Mouse (Mus musculus): Measurements from ENCODE around the gene Trir.

Trir gene

DNA sequence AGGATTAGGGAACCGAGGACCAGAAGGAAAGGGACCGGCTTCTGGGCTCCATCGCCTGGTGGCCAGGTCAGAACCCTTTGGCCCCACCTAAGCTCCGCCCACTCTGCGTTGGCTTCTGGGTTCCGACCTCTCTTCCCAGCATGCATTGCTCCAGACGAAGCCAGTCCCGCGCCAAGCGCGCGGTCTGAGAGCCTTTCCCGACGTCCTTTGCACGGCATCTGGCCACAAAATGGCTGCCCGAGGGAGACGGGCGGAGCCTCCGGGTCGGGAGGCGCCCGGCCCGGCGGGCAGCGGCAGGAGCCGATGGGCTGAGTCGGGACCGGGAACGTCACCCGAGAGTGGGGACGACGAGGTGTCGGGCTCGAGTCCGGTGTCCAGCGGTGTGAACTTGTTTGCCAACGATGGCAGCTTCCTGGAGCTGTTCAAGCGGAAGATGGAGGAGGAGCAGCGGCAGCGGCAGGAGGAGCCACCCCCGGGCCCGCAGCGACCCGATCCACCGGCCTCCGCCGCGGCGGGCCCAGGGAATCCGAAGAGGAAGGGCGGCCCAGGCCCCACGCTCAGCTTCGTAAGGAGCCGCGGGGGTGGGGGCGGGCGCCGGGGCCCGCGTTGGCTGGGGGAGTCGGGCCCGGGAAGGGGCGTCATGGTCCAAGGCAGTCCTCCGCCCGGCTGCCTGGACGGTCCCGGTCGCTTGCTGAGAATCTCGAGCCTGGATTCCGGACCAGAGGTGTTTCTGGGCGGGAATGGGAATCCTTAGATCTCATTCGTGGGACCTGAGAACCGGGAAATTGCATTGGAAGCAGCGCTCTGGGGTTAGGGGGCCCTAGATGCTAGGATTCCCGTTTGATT, at the start of gene Trir:
TSS of gene Trir (plus strand) at position 154 of the 846 bp plus-strand sequence.
- in situ Hi-C loops (cut with MboI; ENCODE audit: low pct_unique_long_range_greater_than_20kb in 1 of 2, low sequenced_read_pairs in 2 of 2, unreplicated experiment in 1 of 2) = no loop called here

DNA sequence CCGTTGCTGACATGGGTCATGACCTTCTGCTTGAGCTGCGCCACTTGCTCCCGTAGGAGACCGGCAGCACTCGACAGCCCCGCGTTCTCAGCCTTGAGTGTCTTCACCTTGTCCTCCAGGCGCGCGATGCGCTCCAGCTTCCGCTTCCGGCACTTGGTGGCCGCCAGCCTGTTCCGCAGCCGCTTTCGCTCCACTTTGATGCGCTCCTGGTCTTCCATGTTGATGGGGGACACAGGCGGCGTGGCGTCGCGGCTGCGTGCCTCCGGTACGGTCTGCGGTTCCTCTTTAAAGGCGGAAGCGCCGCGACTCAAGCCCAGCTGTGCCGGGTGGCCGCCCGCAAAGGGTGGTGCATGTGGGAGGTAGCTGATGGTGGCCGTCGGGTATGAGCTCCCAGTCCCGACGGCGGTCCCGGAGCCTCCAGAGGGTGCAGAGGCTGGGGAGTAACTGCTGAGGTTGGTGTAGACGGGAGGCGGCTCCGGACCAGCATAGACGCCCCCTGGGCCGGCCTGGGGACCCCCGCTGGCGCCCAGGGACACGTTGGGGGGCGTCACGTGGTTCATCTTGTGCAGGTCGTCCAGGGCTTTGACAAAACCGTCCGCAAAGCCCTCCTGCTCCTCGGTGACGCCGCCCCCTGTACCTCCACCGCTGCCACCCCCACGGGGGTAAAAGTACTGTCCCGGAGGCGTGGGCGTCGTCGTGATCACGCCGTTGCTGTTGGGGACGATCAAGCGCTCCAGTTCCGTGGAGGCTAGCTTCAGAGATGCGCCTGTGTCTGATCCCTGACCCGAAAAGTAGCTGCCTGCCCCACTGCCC, 49.0 kb upstream of the Trir start:
- in situ Hi-C loops (cut with MboI; ENCODE audit: low pct_unique_long_range_greater_than_20kb in 1 of 2, low sequenced_read_pairs in 2 of 2, unreplicated experiment in 1 of 2) = no loop called here

DNA sequence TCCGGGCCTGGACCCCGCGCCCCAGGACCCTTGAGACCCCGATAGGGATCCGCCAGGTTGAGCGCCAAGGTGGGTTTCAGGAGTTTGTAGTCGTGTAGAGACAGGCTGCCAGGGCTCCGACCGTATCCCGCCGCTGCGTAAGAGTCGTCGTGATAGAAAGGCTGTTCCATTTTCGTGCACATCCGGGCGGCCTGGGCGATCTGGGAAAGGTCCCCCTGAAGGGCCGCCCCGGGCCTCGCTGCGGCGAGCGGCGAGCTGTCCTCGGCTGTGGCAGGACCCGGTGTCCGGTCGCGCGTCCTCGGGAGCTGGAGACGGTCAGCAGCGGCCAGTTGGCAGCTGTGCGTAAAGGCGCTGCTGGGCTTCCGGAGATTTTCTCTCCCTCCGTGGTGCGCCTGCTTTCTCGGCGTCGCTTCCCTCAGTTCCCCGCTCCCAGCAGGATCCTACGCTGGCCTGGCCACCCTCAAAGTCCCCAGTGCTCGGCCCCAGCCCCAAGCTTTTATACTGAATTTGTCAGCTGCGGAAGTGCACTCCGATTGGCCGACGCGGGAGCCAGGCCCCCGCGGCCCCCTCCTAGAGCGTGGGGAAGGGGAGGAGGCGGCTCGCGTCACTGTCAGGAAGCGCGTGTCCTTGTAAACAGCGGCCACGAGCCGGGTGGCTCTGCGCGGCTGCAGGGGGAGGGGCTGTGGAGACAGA, 48.2 kb upstream of the Trir start, which contains the start of gene Junb:
TSS of gene Junb (minus strand) at position 471 of the 693 bp plus-strand sequence.
- in situ Hi-C loops (cut with MboI; ENCODE audit: low pct_unique_long_range_greater_than_20kb in 1 of 2, low sequenced_read_pairs in 2 of 2, unreplicated experiment in 1 of 2) = no loop called here

DNA sequence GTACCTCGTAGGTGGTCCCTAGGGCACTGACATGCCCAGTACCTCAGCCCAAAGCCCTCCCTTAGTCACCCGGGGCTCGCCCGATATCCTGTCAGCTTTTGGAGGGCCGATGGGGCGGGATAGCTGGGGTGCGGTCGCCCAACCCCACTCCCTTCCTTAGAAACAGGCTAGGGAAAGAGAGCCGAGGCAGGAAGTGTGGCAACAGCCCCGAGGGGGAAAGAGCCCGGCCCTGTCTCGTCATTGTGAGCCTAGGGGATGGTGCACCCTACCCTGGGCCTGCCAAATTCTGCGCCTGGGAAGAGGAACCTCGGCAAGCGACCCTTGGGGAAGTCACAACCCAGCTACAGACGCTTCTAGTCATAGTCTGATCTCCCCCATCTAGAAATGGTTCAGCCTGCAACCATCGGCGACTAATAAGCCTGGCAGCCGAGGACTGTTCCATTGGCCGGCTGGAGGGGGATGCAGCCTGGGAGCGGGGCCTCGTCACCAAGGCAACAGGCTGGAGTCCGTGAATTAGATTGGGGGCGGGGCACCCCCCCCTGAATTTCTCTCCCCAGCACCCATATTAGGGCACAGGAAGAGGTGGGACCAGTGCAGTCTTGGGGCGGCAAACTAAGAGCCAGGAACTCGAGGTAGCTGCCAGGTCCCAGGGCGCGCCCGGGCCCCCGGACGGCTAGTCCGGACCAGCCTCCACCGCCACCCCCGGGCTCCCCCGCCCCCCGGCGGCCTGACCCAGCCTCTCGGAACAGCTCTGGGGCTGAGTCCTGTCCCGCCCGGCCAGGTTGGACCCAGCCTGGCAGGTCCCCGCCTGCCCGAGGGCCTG, 46.8 kb upstream of the Trir start:
- in situ Hi-C loops (cut with MboI; ENCODE audit: low pct_unique_long_range_greater_than_20kb in 1 of 2, low sequenced_read_pairs in 2 of 2, unreplicated experiment in 1 of 2) = no loop called here

DNA sequence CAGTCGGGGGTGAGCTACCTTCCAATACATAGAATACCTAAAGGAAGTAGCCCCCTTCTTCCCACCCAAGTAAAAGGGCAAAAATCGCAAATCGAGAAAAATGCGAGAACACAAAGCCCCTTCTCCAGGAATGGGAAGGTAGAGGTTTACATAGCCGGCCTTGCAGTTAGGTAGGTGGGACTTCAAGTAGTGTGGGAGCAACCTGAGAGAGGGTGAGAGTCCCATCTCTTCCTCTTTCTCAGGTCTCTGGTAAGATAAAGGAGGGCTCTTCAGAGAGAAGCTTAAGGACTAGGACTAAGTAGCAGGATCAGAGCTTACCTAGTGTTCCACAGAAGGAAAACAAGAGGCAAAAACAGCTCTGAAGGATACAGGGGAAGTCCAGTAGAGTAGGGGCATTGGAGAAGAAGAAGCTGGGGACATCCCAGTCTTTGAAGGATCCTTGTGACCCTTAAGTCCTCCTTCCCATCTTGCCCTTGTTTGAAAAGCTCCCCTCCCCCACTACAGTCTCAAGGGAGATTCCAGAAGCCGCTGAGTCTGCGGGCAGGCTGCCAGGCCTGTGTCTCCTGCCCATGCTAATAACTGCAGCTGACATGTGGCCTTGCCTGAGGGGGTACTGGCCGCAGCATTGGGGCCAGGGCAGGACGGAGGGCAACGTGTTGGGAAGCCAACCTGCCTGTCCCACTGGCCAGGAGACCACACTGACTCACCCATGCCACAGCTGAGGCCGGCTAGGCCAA, 45.8 kb upstream of the Trir start:
- in situ Hi-C loops (cut with MboI; ENCODE audit: low pct_unique_long_range_greater_than_20kb in 1 of 2, low sequenced_read_pairs in 2 of 2, unreplicated experiment in 1 of 2) = no loop called here

DNA sequence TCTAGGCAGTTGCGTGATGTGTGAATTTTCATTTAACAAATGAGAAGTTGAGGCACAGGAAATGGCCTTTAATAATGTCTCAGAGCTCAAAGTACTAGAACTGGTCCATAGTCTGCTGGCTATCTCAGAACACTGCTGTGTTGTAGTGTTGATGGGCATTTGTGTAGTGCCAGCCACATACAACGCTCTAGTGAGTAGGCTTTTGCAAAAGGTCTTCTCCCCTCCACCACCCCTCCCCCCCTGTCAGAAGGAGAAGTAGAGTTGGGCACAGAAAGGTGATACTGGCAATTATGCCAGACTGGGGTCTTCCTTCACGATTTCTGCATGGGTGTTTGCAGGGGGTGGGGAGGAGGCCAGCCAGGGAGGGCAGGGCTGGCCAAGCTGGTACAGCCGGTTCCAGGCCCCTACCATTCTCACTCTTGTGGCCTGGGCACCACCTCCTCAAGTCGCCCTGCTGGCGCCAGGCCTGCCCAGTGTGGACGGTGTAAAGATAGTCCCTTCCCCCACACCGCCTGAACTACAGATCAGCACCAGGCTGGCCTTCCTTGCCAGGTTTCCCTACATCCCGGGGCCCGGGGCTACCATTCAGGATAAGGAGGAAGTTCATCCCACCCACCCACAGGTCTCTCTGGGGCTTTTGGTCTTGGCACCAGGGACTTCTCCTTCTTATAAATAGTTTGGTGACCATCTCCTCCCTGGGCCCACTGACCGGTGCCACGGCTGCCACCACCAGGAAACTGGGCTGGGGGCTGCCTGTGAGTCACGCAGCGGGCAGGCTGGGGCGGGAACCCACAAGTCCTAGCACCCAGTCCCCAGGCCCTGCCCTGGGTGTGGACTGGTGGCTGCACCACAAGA, 44.8 kb upstream of the Trir start:
- in situ Hi-C loops (cut with MboI; ENCODE audit: low pct_unique_long_range_greater_than_20kb in 1 of 2, low sequenced_read_pairs in 2 of 2, unreplicated experiment in 1 of 2) = no loop called here

DNA sequence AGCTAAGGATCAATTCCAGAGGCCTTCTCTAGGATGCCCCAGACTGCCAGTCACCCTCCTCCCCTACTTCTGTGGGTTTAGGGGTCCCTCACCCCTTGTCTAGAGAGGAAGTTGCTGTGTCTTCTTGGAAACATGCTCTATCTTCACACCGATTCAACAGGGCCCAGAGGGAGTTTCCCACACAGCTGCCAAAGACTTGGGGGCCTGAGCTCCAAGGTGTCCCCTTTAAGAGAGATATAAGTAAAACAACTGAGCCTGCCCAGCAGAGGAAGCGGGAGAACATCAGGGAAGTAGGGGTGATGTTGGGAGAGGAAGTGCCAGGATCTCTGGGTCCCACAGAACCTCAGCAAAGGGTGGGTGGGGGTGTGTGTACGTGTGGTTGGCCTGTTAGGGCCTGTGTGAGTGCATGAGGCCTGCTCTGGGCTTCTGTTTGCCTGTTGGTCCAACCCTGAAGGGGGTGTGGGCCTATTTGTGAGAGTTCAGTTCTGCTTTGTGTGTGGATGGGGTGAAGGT, 44.1 kb upstream of the Trir start:
- in situ Hi-C loops (cut with MboI; ENCODE audit: low pct_unique_long_range_greater_than_20kb in 1 of 2, low sequenced_read_pairs in 2 of 2, unreplicated experiment in 1 of 2) = no loop called here

DNA sequence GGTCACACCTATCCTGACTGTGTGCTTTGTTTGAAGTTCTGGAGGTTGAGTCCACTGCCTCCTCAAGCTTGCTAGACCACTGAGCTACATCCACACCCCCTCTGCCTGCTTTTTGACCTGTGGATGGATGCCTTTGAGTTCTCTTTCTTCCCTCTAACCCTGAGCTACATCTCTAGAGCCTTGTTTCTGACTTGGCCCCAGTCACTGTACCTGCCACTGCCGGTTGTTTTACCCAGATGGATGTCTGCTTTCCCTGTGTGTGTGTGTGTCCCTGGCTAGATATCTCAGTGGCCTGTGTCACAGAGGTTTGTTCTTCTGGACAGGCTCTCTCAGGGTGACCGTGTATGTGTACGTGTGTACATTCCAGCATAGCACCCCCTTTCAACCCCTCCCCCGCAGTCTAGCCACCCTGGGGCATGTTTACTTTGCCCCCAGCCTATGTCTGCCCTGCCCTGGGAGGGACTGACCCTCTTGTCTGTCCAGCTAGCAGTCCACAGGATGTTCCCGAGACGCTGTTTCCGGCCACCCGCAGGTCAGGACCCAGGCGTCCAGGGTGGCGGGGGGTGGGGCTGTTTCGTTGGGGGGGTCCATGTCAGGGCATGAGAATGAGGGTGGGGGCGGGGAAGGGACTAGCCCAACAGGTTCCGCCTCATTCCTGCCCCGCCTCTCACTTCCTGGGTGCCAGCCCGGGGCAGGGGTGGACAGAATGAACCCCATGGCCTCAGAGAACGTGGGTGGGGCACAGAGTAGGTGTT, 42.2 kb upstream of the Trir start:
- in situ Hi-C loops (cut with MboI; ENCODE audit: low pct_unique_long_range_greater_than_20kb in 1 of 2, low sequenced_read_pairs in 2 of 2, unreplicated experiment in 1 of 2) = no loop called here

DNA sequence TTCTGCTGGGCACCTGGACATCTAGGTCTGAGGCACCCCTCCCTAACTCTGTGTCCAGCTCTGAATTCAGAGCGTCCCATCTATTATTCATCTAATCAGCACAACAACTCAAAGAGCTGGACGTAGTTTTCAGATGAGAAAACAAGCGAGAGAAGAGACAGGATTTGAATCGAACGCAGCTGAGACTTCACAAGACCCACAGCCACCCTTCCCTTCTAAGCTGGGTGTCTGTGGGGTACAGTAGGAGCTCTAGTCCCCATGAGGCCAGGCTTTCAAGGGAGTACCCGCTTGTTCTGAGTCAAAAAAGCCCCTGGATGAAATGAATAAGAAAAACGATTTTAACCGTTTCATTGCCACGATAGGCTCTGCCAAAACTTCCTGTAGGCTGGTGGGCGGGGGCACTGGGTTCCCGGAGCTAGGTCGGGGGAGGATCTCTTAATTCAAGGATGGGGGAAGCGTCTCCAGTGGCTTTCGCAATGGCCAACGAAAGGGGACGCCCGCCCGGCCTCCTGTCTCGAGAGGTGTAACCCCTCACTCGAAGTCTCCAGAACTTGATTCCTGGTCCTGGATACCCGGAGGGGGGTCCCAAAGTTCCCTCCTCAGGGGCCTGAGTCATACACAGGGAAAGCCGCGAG, 41.5 kb upstream of the Trir start:
- in situ Hi-C loops (cut with MboI; ENCODE audit: low pct_unique_long_range_greater_than_20kb in 1 of 2, low sequenced_read_pairs in 2 of 2, unreplicated experiment in 1 of 2) = no loop called here

DNA sequence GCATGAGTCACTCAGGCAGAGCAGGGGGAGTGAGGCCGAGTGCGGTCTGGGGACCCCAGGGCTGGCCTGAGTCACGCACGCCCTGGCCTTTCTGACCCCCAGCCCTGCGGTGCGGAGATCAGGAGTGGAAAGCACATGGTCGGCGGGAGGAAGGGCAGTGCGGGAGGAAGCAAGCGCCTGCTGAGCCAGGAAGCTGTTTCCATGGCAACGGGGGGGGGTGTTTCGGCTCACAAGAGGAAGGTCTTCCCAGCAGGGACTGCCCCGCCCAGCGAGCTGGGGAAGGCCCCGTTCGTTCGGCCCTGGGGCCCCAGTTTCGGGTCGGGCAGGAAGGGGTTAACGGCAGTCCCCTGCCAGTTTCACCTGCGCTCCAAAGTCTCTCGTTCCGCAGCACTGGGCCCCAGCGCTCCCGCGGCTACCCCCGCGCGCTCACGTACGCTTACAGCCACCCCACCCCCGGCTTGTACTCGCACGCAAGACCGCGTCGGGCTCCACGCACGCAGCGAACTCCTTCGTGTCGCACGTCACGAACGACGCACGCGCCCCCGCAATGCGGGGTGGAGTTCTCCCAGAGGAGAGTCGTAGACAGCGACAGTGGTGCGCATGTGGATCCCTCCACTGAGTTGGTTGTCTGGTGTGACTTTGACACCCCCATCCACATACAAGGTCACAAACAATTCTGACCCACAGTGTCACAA, 40.8 kb upstream of the Trir start:
- in situ Hi-C loops (cut with MboI; ENCODE audit: low pct_unique_long_range_greater_than_20kb in 1 of 2, low sequenced_read_pairs in 2 of 2, unreplicated experiment in 1 of 2) = no loop called here

DNA sequence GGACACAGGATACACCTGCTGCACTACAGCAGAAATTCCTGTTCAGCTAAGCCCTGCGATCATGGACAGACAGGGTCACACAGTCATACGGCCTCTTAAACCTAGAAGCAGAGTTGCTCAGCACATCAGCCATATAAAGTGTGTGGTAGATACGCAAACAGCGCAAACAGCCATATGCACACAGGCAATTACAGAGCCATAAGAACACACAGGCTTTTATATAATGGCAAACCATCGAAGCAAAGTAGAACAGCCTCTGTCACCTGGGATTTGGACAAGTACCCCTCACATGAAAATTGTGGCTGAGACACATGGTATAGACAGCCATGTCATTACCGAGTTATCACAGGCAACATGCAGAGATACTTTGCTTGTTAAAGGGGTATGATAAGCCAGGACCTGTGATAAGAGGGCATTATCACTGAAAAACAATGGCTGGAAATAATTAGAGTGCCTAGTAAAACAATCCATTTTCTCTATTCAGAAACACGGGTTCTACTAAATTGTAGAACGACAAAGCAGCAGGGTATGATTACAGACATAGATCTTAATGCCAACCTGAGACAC, 40.2 kb upstream of the Trir start:
- in situ Hi-C loops (cut with MboI; ENCODE audit: low pct_unique_long_range_greater_than_20kb in 1 of 2, low sequenced_read_pairs in 2 of 2, unreplicated experiment in 1 of 2) = no loop called here

DNA sequence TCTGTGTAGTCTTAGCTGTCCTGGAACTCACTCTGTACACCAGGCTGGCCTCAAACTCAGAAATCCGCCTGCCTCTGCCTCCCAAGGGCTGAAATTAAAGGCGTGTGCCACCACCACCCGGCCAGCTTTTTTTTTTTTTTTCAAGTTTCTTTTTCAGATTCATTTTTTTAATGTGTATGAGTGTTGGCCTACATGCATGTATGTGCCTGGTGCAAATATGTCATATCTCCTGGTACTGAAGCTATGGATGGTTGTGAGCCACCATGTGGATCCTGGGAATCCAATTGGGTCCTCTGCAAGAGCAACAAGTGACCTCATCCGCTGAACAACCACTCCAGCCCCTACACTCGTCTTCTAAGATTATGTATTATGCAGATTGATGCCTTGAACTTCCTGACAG, 39.2 kb upstream of the Trir start:
- in situ Hi-C loops (cut with MboI; ENCODE audit: low pct_unique_long_range_greater_than_20kb in 1 of 2, low sequenced_read_pairs in 2 of 2, unreplicated experiment in 1 of 2) = no loop called here

DNA sequence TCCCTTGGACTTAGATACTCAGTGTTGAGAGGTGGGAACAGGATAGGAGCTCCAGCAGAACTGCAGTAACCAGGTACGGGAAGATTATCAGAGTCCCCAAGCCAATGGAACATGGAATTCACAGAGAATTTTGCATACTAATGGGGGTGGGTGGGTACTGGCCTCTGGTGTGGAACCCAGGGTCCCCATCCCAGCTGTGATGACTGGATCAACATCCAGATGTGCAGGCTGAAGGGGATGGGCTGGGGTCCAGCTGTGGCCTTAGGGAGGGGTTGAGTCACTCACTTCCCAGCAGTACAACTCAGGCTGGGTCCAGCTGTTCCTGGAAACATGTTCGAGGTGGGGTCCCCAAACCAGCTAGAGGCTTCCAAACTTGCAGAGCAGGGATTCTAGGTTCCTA, 38.7 kb upstream of the Trir start:
- in situ Hi-C loops (cut with MboI; ENCODE audit: low pct_unique_long_range_greater_than_20kb in 1 of 2, low sequenced_read_pairs in 2 of 2, unreplicated experiment in 1 of 2) = no loop called here

DNA sequence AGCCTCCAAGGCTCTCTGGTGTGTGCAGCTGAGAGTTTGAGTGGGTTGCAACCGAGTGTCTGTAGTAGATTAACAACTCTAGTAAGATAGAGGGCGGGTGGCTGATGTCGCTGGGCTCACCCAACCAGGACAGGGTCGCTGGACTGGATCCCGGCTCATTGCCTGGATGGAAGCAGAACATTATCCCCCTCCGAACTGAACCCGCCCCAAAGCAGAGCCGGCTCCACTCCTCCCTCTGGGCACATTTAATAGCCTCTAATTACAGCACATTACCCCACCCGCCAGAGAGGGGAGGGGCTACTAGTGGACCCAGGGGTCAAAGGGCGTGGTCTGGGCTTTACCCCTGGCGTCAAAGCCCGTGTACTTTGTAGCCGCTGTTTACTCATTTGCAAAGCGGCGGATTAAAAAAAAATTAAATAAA, 37.3 kb upstream of the Trir start:
- in situ Hi-C loops (cut with MboI; ENCODE audit: low pct_unique_long_range_greater_than_20kb in 1 of 2, low sequenced_read_pairs in 2 of 2, unreplicated experiment in 1 of 2) = no loop called here

DNA sequence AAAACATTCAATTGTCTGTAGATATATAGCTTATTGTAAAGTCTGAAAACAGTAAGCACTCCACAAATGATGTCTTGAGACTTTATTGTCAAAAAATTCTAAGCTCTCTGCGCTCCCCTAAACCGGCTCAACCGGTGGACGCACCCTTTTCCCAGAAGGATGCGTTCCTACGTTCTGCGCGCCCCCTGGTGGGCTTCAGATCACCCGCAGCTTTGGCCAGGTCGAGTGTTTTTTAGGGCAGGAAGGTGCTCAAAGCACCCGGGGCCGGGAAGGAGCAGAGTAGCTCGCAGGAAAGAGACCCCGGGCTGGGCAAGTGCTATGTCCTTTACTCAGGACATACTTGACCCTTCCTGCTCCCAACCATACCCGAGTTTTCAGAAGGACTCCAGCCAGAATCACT, 36.8 kb upstream of the Trir start:
- in situ Hi-C loops (cut with MboI; ENCODE audit: low pct_unique_long_range_greater_than_20kb in 1 of 2, low sequenced_read_pairs in 2 of 2, unreplicated experiment in 1 of 2) = no loop called here
